Mouse (Mus musculus) ES-CJ7 (cell line): ENCODE results near the gene Anxa5.

Experiments used
- DNase-seq: peaks from one replicate; pipeline ENCODE4 v3.0.0; 2011; ENCODE audit warnings: low read depth, low spot score

Gene Anxa5

GRCm38 (mm10) chr3:36449292-36450165 is 26.2 kb downstream of the Anxa5 start:
- no peak for DNase-seq

- DNase-seq = no peak
Observed at GRCm38 (mm10) chr3:36446918-36447317, 28.8 kb downstream of the Anxa5 start.

GRCm38 (mm10) chr3:36446506-36446905 is 29.2 kb downstream of the Anxa5 start:
- DNase-seq = no peak

GRCm38 (mm10) chr3:36446041-36446440 is 29.7 kb downstream of the Anxa5 start:
- DNase-seq = no peak

GRCm38 (mm10) chr3:36442426-36442825 is 33.3 kb downstream of the Anxa5 start:
- peak; percentile 39 for DNase-seq

GRCm38 (mm10) chr3:36440280-36440679 is 35.4 kb downstream of the Anxa5 start:
- no peak for DNase-seq

- DNase-seq = no peak
Observed at GRCm38 (mm10) chr3:36430360-36430759, 45.3 kb downstream of the Anxa5 start.

- no peak for DNase-seq
Observed at GRCm38 (mm10) chr3:36427386-36427785, 48.3 kb downstream of the Anxa5 start.

GRCm38 (mm10) chr3:36409456-36409855 is 66.2 kb downstream of the Anxa5 start:
- DNase-seq = no peak

- DNase-seq = no peak
Observed at GRCm38 (mm10) chr3:36406967-36407366, 68.7 kb downstream of the Anxa5 start.

GRCm38 (mm10) chr3:36406340-36406739 is 69.4 kb downstream of the Anxa5 start:
- DNase-seq = no peak

GRCm38 (mm10) chr3:36401900-36402299 is 73.8 kb downstream of the Anxa5 start:
- DNase-seq = peak; percentile 64

GRCm38 (mm10) chr3:36400657-36401056 is 75.0 kb downstream of the Anxa5 start:
- no peak for DNase-seq
